Mouse (Mus musculus): ENCODE data around the gene Astn2. TPM values are rescaled to one million over a fixed set of nuclear protein-coding genes. Genes with fewer than 3 reads are reported as not detected.

The Astn2 gene
- total and polyA plus RNA-seq, 3 experiments: not detected

DNA sequence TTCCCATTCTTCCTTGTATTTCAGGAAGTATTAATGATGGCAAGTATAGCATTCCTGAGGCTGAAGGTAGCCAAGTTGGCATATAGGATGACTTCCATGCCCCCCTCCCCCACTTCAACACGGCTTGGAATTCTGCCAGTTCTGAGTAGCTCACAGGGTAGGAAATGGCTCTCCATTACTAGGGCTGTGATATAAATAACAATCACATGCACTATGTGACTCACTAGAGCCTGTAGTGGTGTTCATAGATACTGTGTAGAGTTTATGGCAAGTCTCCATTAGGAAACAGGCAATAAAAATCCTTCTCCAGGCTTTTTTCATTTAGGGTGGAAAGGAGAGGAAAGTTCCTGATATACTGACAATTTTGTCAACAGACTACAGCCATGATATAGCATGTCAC lies 306.8 kb downstream of the Astn2 start:
- Histone ChIP-seq H3K9ac (ENCODE audit: control insufficient read depth, low read depth, low read length, poor library complexity, severe bottlenecking) (no peak overlapping the region), H3K4me1 (ENCODE audit: control insufficient read depth in 1 of 2, insufficient read depth in 2 of 2, low read length in 2 of 2) (no peaks in the 10 kb centered on the region), H3K27ac (ENCODE audit: control insufficient read depth, low read depth, low read length) (no peak overlapping the region), H3K36me3 (ENCODE audit: control insufficient read depth in 1 of 2, insufficient read depth in 2 of 2, low read length in 2 of 2) (no peaks in the 10 kb centered on the region), H3K9me3 (replicated peaks; ENCODE audit: insufficient read depth, low read length) (no peaks in the 10 kb centered on the region), H3K79me2 (ENCODE audit: control insufficient read depth, insufficient read depth, low read length, poor library complexity) (no peaks in the 10 kb centered on the region), H3K4me3 (ENCODE audit: control insufficient read depth in 1 of 2, insufficient read depth in 1 of 2, low read depth in 2 of 2, low read length in 2 of 2) (no peak overlapping the region), H3K27me3 (ENCODE audit: control insufficient read depth in 1 of 2, insufficient read depth in 2 of 2, low read length in 2 of 2) (no peaks in the 10 kb centered on the region)
- no peak for DNase-seq (ENCODE audit: low read depth, low spot score)
- no peak for TF ChIP-seq TCF12 (IDR thresholded peaks at IDR 0.05; ENCODE audit: low read depth, low read length)
- TF ChIP-seq ZC3H11A (IDR thresholded peaks at IDR 0.05; ENCODE audit: low read depth, low read length): no peak
- no peak for TF ChIP-seq POLR2AphosphoS2 (IDR thresholded peaks at IDR 0.05; ENCODE audit: low read length)
- no peak for TF ChIP-seq MAFK (IDR thresholded peaks at IDR 0.05; ENCODE audit: borderline replicate concordance, low read depth, low read length)
- TF ChIP-seq MAX (IDR thresholded peaks at IDR 0.05; ENCODE audit: low read length): no peak
- TF ChIP-seq GATA1 (IDR thresholded peaks at IDR 0.05; ENCODE audit: low read depth, low read length): no peak

DNA sequence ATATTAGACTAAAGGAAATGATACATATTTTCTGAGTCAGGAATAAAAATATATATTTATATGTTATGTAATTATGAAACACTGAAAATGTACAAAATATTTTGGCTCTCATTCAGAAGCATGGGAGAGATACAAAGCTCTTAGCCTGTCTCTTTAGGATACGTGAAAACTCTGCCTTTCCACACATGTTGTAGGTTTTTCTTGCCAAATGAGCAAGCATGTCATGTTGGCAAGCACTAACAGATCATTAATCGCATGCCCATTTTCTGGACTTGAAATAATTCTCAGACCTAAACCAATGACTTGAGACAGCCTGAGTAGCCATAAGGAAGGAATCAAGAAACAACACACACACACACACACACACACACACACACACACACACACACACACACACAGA lies 308.3 kb downstream of the Astn2 start:
- no peaks in the 10 kb centered on the region for H3K79me2 ChIP-seq (ENCODE audit: control insufficient read depth, insufficient read depth, low read length, poor library complexity)
- no peaks in the 10 kb centered on the region for H3K4me1 ChIP-seq (ENCODE audit: control insufficient read depth in 1 of 2, insufficient read depth in 2 of 2, low read length in 2 of 2)
- DNase-seq (ENCODE audit: low read depth, low spot score): no peak
- no peaks in the 10 kb centered on the region for H3K27me3 ChIP-seq (ENCODE audit: control insufficient read depth in 1 of 2, insufficient read depth in 2 of 2, low read length in 2 of 2)
- no peaks in the 10 kb centered on the region for H3K9me3 ChIP-seq (replicated peaks; ENCODE audit: insufficient read depth, low read length)
- TF ChIP-seq POLR2AphosphoS2 (IDR thresholded peaks at IDR 0.05; ENCODE audit: low read length): no peak
- TF ChIP-seq HCFC1 (IDR thresholded peaks at IDR 0.05; ENCODE audit: low read depth, low read length): no peak
- no peak for TF ChIP-seq CHD1 (IDR thresholded peaks at IDR 0.05; ENCODE audit: low read depth, low read length)
- TF ChIP-seq BHLHE40 (IDR thresholded peaks at IDR 0.05; ENCODE audit: borderline replicate concordance, low read depth, low read length): no peak
- no peak for TF ChIP-seq USF2 (IDR thresholded peaks at IDR 0.05; ENCODE audit: borderline replicate concordance in 1 of 2, insufficient read depth in 1 of 2, low read depth in 1 of 2, low read length in 2 of 2)
- no peak for TF ChIP-seq SMC3 (IDR thresholded peaks at IDR 0.05; ENCODE audit: low read depth, low read length)
- no peak for TF ChIP-seq ZKSCAN1 (IDR thresholded peaks at IDR 0.05; ENCODE audit: low read depth, low read length)
- no peaks in the 10 kb centered on the region for H3K36me3 ChIP-seq (ENCODE audit: control insufficient read depth in 1 of 2, insufficient read depth in 2 of 2, low read length in 2 of 2)
- no peak overlapping the region for H3K9ac ChIP-seq (ENCODE audit: control insufficient read depth, low read depth, low read length, poor library complexity, severe bottlenecking)
- no peak overlapping the region for H3K27ac ChIP-seq (ENCODE audit: control insufficient read depth, low read depth, low read length)
- H3K4me3 ChIP-seq (ENCODE audit: control insufficient read depth in 1 of 2, insufficient read depth in 1 of 2, low read depth in 2 of 2, low read length in 2 of 2): no peak overlapping the region

DNA sequence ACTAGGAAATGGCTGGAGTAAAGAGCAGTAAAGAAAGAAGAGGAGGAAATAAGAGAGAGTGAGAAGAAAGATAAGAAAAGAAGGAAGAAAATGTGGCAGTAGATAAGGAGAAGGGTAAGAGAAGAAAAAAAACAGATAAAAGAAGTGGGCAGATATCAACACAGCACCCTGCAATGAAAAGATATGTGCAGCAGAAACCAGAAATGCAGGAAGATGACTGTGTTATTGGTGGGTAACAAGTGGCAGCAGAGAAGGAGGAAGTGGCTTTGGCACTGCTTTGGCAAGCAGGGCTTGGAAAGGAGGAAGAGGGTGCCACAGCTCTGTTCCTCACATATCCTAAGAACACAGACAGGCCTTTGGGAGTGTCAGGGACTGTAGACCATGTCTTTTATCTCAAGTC lies 347.2 kb downstream of the Astn2 start:
- no peaks in the 10 kb centered on the region; a peak in 1 of 4 replicates for H3K4me1 ChIP-seq (ENCODE audit: control insufficient read depth in 1 of 2, insufficient read depth in 2 of 2, low read length in 2 of 2)
- TF ChIP-seq E2F4 (IDR thresholded peaks at IDR 0.05; ENCODE audit: borderline replicate concordance, low read depth, low read length) (no peak), UBTF (IDR thresholded peaks at IDR 0.05; ENCODE audit: borderline replicate concordance, insufficient read depth, low read depth, low read length) (no peak), MYC (IDR thresholded peaks at IDR 0.05; ENCODE audit: low read depth, low read length) (no peak), KAT2A (conservative IDR thresholded peaks at IDR 0.05; ENCODE audit: low read depth, low read length) (no peak), POLR2AphosphoS5 (IDR thresholded peaks at IDR 0.05; ENCODE audit: borderline replicate concordance, low read depth, low read length) (no peak), NELFE (IDR thresholded peaks at IDR 0.05; ENCODE audit: low read depth, low read length) (no peak), MEF2A (IDR thresholded peaks at IDR 0.05; ENCODE audit: extremely low read depth, insufficient replicate concordance, low read depth, low read length, poor library complexity, severe bottlenecking) (peak; percentile 28; the same call in 1 of the 2 replicates), MXI1 (IDR thresholded peaks at IDR 0.05; ENCODE audit: low read depth, low read length) (no peak), TBP (IDR thresholded peaks at IDR 0.05; ENCODE audit: low read depth, low read length) (no peak), POLR2AphosphoS2 (IDR thresholded peaks at IDR 0.05; ENCODE audit: low read length) (no peak), HCFC1 (IDR thresholded peaks at IDR 0.05; ENCODE audit: low read depth, low read length) (no peak), MYB (IDR thresholded peaks at IDR 0.05; ENCODE audit: low read depth, low read length) (no peak), CTCF (IDR thresholded peaks at IDR 0.05 in 2 of 3, conservative IDR thresholded peaks at IDR 0.05 in 1 of 3; ENCODE audit: control insufficient read depth in 1 of 3, insufficient read depth in 1 of 3, low read depth in 2 of 3, low read length in 3 of 3, poor library complexity in 1 of 3, severe bottlenecking in 1 of 3) (no peak), CHD2 (IDR thresholded peaks at IDR 0.05; ENCODE audit: low read length) (no peak), CHD1 (IDR thresholded peaks at IDR 0.05; ENCODE audit: low read depth, low read length) (no peak), ETS1 (IDR thresholded peaks at IDR 0.05; ENCODE audit: low read depth, low read length) (peak; percentile 72), SMC3 (IDR thresholded peaks at IDR 0.05; ENCODE audit: low read depth, low read length) (no peak), POLR2A (IDR thresholded peaks at IDR 0.05; ENCODE audit: control insufficient read depth in 1 of 2, insufficient read depth in 1 of 2, low read depth in 1 of 2, low read length in 2 of 2, poor library complexity in 1 of 2) (no peak), MAZ (IDR thresholded peaks at IDR 0.05; ENCODE audit: low read depth, low read length) (no peak)

More for the DNA sequence above, 347.2 kb downstream of the Astn2 start:
- no peaks in the 10 kb centered on the region; a peak in 1 of 4 replicates for H3K36me3 ChIP-seq (ENCODE audit: control insufficient read depth in 1 of 2, insufficient read depth in 2 of 2, low read length in 2 of 2)
- H3K9ac ChIP-seq (ENCODE audit: control insufficient read depth, low read depth, low read length, poor library complexity, severe bottlenecking): no peak overlapping the region
- H3K79me2 ChIP-seq (ENCODE audit: control insufficient read depth, insufficient read depth, low read length, poor library complexity): no peaks in the 10 kb centered on the region
- no peak overlapping the region for H3K4me3 ChIP-seq (ENCODE audit: control insufficient read depth in 1 of 2, insufficient read depth in 1 of 2, low read depth in 2 of 2, low read length in 2 of 2)
- peak; percentile 54 for DNase-seq (ENCODE audit: low read depth, low spot score)
- no peak overlapping the region for H3K27ac ChIP-seq (ENCODE audit: control insufficient read depth, low read depth, low read length)
- no peaks in the 10 kb centered on the region for H3K27me3 ChIP-seq (ENCODE audit: control insufficient read depth in 1 of 2, insufficient read depth in 2 of 2, low read length in 2 of 2)
- no peaks in the 10 kb centered on the region for H3K9me3 ChIP-seq (replicated peaks; ENCODE audit: insufficient read depth, low read length)

Data from MEL (cell line).